Mouse (Mus musculus): ENCODE results near the gene Ppp1r10. TPM values are rescaled to one million over a fixed set of nuclear protein-coding genes. Genes with fewer than 3 reads are reported as not detected.

Ppp1r10 gene
- polyA plus RNA-seq (2015; fragmentation: Nextera tagmentation; extraction: Ambion mirVana), result 14.8 and 22.8 TPM in 2 replicates

DNA sequence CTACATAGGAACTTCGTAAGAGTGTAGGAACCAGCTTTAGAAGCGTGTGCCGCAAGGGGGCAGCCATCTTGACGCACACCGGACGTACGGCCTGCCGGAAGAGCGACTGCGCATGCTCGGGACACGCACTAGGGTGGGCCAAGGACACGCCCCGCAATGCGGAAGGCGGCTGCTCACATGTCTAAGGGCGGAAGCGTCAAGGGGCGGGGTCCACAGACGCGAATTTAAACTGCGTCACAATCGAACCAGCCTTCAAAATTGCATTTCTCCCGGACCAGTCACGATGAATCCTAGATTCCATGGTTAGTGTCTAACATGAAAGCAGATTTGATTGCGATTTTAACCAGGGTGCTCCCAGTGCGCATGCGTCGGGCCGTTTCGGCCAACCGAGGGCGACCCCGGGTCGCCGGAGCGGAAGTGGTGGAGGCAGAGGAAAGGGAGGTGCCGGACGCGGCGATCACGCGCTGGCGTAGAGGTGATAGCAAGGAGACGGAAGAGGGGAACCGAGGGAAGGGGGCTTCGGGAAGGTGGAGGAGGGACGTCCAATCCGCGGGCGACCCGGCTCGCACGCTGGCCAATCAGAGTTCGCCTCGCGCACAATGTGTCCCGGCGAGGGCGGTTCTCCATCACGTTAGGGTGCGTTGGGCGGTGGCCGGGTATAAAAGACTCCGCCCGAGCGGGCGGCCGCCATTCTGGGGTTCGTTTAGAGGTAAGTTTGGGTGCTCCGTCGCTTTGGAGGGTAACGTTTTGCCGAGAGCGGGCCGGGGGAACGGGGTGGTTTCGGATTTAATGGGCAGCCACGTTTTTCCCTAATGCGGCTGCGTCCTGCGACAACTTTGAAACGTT is at the start of gene Ppp1r10, which contains the start of gene Mrps18b:
Gene Ppp1r10 (plus strand): TSS at position 138 of the 846 bp plus-strand sequence.
Gene Mrps18b (minus strand): TSS at position 93 of the 846 bp plus-strand sequence.

DNA sequence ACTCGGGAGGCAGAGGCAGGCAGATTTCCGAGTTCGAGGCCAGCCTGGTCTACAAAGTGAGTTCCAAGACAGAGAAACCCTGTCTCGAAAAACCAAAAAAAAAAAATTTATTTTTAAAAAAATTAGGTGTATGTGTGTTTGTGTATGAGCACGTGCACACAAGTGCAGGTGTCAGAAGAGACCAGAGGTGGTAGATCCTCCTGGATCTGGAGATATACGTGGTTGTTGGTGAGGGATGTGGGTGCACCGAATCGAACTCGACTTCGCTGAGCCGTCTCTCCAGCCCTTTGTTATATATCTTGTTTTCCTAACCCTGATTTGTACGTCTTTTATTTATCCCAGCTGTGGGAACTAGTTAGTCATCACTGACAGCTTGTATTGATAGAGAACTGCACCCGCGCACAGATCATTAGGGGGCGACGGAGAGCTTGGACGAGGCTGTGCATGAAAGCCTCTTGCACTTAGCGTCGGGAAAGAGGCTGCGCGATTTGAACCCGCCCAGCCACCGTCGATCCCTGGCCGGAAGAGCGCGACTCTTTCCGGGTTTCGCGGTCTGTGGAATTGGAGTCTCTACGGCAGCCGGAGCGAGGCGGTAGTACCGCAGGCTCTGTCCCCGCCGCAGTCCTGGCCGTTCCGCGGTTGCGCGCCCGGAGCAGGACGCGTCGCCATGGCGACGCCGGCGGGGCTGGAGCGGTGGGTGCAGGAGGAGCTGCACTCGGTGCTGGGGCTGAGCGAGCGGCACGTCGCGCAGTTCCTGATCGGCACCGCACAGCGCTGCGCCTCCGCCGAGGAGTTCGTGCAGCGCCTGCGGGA is 36.8 kb upstream of the Ppp1r10 start, which contains the start of gene Dhx16:
Gene Dhx16 (plus strand): TSS at position 575 of the 813 bp plus-strand sequence.

DNA sequence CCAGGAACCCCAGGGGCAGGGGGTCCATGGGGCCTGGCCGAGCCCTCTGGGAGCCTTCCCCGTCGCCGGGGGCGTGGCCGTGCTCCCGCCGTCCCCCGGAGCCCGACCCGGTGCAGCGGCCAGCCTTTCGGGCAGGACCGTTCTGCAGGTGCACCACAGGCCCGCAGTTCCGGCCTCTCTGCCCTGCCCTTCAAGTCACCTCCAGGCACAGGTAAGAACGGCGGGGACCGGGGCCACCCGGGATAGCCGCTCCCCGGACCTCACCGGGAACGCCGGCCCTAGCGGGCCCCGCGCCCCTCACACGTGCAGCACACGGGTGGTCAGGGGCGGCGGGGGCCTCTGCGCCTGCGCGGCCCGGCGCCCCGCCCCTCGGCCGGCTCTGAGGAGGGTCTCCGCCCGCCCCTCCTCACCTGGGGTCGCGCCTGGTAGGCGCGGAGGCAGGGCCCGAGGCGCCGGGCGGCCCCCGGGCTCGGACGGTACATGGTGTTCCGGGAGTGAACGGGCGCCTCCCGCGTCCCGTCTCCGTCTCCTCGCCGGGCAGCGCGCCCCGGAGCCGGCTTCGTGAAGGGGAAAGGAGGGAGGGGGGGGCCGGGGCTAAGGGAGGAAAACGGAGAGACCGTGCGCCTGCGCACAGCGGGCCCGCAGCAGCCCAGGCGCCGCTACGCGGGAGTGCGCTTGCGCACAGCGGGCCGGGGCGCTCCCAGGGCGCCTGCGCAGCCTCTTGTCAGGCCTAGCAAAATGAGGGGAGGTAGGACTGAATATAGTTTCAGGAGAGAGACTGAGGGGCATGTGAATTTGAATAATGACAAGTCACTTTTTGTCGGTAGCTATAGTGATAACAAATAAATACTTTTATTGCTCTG is 19.2 kb upstream of the Ppp1r10 start, which contains the start of gene 2310061I04Rik:
Gene 2310061I04Rik (minus strand): TSS at position 651 of the 863 bp plus-strand sequence.

DNA sequence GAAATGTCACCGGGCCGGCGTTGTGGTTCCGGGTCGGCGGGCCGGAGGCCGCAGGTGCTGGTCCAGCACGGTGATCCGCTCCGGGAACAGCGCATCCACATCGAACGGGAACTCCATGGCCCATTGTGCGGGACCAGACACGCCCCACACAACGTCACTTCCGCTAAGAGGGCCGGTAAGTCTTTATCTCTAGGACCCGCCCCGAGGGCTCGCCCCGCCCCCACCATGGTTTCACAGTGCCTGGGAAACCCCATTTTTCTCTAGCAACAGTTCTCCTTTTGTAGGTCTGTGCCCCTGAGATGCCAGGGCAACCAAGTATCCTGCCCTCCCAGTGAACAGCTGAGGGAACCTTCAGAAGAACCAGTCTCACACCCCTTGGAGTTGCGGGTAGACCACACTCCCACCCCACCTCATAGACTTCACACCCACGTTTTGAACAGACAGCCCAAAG is 6.3 kb upstream of the Ppp1r10 start, which contains the start of gene Atat1:
Gene Atat1 (minus strand): TSS at position 157 of the 451 bp plus-strand sequence.

DNA sequence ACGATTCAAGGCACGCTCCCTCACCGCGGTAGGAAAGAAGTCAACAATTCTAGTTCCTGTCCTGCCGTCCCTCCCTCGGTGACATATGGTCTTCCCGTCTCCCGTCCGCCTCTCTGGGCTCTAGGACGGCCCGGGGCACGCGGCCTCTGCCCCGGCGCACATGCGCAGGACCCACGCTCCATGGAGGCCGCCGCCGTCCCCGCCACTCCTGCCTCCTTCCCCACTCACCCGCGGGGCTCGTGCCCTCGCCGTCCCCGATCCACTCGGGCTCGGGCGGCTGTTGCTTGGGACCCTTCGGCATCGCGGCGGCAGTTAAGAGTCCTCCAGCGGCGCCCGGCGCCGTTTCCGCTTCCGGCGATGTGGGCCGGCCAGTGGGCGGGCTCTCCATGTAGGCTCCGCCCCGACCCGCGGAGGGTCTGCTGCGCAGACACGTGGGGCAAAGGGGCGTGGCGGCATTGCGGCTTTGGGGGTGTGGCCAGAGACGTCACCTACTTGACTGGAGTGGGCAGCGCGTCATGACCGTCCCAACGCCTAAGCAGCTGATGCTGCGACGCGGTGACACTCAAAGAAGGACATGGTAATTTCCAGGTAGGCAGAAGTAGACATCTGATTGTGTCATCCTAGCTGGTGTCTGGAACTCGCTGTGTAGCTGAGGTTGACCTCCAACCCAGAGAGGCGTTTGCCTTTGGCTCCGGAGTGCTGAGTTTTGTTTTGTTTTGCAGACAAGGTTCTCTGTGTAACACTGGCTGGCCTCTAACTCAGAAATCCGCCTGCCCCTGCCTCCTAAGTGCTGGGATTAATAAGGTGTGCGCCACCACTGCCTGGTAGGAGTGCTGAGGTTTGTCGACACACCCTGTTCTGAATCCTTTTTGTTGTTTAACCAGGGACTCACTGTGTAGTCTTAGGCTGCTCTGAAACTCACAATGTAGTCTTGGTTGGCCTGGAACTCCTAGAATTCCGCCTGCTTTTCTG is 53.5 kb downstream of the Ppp1r10 start, which contains the start of gene Abcf1:
Gene Abcf1 (minus strand): TSS at position 344 of the 972 bp plus-strand sequence.

DNA sequence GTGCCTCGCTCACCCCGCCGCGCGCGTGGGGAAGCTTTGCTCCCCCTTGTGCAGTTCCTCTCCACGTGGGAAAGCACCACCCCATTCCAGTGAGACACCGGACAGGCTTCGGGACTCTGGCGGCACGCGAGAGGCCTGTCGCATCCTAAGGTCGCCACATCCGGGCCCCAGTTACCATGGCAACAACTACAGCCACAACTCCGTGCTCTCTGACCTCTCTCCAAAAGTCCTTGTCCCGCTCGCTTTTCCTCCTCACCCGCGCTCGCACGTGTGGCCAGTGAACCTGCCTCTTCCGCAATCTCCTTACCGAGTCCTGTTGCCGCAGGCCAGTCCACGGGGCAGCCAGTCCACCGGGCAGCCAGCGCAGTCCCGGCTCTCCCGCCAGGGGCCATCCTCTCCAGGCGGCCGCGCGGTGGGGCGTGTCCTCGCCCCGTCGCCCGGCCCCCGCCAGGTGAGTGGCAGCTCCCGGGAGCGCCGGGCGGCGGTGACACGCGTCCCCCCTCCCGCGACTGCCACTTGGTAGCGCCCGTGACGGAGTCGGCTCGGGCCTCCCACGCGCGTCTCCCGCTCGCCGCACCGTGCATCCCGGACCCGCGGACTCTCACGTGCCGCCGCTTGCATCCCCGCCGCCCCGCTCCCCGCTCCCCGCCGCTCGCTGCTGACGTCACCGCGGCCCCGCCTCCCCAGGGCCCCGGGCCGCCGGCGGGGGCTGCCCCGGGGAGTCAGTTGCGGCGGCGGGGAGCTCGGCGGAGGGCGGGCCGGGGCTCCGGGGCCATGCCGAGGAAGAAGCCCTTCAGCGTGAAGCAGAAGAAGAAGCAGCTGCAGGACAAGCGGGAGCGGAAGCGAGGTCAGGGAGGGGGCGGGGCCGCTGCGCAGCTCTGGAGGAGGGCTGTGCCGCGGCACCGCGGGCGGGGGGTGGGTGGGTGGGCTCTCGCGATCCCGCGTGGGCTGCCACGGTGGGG is 63.4 kb downstream of the Ppp1r10 start, which contains the start of the genes Gnl1 and Prr3:
Gene Gnl1 (plus strand): TSS at position 451 of the 962 bp plus-strand sequence.
Gene Prr3 (minus strand): TSS at position 836 of the 962 bp plus-strand sequence.

Small RNAs within 50 kb of the gene (microRNA-seq; reads per million reads assigned to microRNA genes)
- gene Gm28033 (ENCODE audit: borderline replicate concordance, insufficient number of aligned reads) (not detected), gene Mir1894 (ENCODE audit: borderline replicate concordance, insufficient number of aligned reads) (not detected), gene Mir877 (ENCODE audit: borderline replicate concordance, insufficient number of aligned reads) (71.1 reads per million, percentile 38 among the genes with 10 or more reads in this experiment)

Other genes starting within 250 kb of the Ppp1r10 start
- 6.7 and 11.2 TPM in 2 replicates for gene Vars2, start 248.8 kb upstream of the Ppp1r10 start, polyA plus RNA-seq (2015; fragmentation: Nextera tagmentation; extraction: Ambion mirVana)
- gene Gtf2h4, start 242.7 kb upstream of the Ppp1r10 start, polyA plus RNA-seq (2015; fragmentation: Nextera tagmentation; extraction: Ambion mirVana), result 18.4 and 28.4 TPM in 2 replicates
- 34.6 and 39.0 TPM in 2 replicates for gene Ddr1, start 211.8 kb upstream of the Ppp1r10 start, polyA plus RNA-seq (2015; fragmentation: Nextera tagmentation; extraction: Ambion mirVana)
- 22.9 and 31.0 TPM in 2 replicates for gene Ier3, start 94.8 kb upstream of the Ppp1r10 start, polyA plus RNA-seq (2015; fragmentation: Nextera tagmentation; extraction: Ambion mirVana)
- 82.1 and 88.2 TPM in 2 replicates for gene Flot1, start 93.2 kb upstream of the Ppp1r10 start, polyA plus RNA-seq (2015; fragmentation: Nextera tagmentation; extraction: Ambion mirVana)
- gene Tubb5, start 78.1 kb upstream of the Ppp1r10 start, polyA plus RNA-seq (2015; fragmentation: Nextera tagmentation; extraction: Ambion mirVana), result 314 and 519 TPM in 2 replicates
- gene Mdc1, start 74.9 kb upstream of the Ppp1r10 start, polyA plus RNA-seq (2015; fragmentation: Nextera tagmentation; extraction: Ambion mirVana), result 3.0 and 4.6 TPM in 2 replicates
- 19.3 and 27.9 TPM in 2 replicates for gene Nrm, start 55.1 kb upstream of the Ppp1r10 start, polyA plus RNA-seq (2015; fragmentation: Nextera tagmentation; extraction: Ambion mirVana)
- gene Ppp1r18, start 50.8 kb upstream of the Ppp1r10 start, polyA plus RNA-seq (2015; fragmentation: Nextera tagmentation; extraction: Ambion mirVana), result 22.2 and 26.9 TPM in 2 replicates
- gene Dhx16, start 36.6 kb upstream of the Ppp1r10 start, polyA plus RNA-seq (2015; fragmentation: Nextera tagmentation; extraction: Ambion mirVana), result 16.3 and 22.6 TPM in 2 replicates
- 13.8 and 19.1 TPM in 2 replicates for gene 2310061I04Rik, start 19.0 kb upstream of the Ppp1r10 start, polyA plus RNA-seq (2015; fragmentation: Nextera tagmentation; extraction: Ambion mirVana)
- gene Atat1, start 6.4 kb upstream of the Ppp1r10 start, polyA plus RNA-seq (2015; fragmentation: Nextera tagmentation; extraction: Ambion mirVana), result 33.6 and 43.3 TPM in 2 replicates
- 48.8 and 78.3 TPM in 2 replicates for gene Mrps18b, start within 50 bp of the Ppp1r10 start, polyA plus RNA-seq (2015; fragmentation: Nextera tagmentation; extraction: Ambion mirVana)
- gene Abcf1, start 53.3 kb downstream of the Ppp1r10 start, polyA plus RNA-seq (2015; fragmentation: Nextera tagmentation; extraction: Ambion mirVana), result 50.8 and 70.0 TPM in 2 replicates
- 32.3 and 38.9 TPM in 2 replicates for gene Gnl1, start 63.4 kb downstream of the Ppp1r10 start, polyA plus RNA-seq (2015; fragmentation: Nextera tagmentation; extraction: Ambion mirVana)
- gene Prr3, start 63.8 kb downstream of the Ppp1r10 start, polyA plus RNA-seq (2015; fragmentation: Nextera tagmentation; extraction: Ambion mirVana), result 19.0 and 23.8 TPM in 2 replicates
- gene H2-T24, start 104.1 kb downstream of the Ppp1r10 start, polyA plus RNA-seq (2015; fragmentation: Nextera tagmentation; extraction: Ambion mirVana), result 2.0 and 2.2 TPM in 2 replicates
- 47.7 and 51.8 TPM in 2 replicates for gene H2-T23, start 116.4 kb downstream of the Ppp1r10 start, polyA plus RNA-seq (2015; fragmentation: Nextera tagmentation; extraction: Ambion mirVana)
- 27.9 and 31.3 TPM in 2 replicates for gene H2-T22, start 126.3 kb downstream of the Ppp1r10 start, polyA plus RNA-seq (2015; fragmentation: Nextera tagmentation; extraction: Ambion mirVana)
- not detected in 2 replicates for gene Gm6034, start 126.5 kb downstream of the Ppp1r10 start, polyA plus RNA-seq (2015; fragmentation: Nextera tagmentation; extraction: Ambion mirVana)
- 0.47 TPM in 1 of 2 replicates, not detected in the other for gene Gm11127, start 141.9 kb downstream of the Ppp1r10 start, polyA plus RNA-seq (2015; fragmentation: Nextera tagmentation; extraction: Ambion mirVana)
- not detected in 2 replicates for gene Gm19684, start 205.2 kb downstream of the Ppp1r10 start, polyA plus RNA-seq (2015; fragmentation: Nextera tagmentation; extraction: Ambion mirVana)
- gene Gm7030, start 213.0 kb downstream of the Ppp1r10 start, polyA plus RNA-seq (2015; fragmentation: Nextera tagmentation; extraction: Ambion mirVana), result not detected in 2 replicates